Comparison of ENCODE assay signal across 15 mouse cellular contexts in genomic region chr1:185207851-185208595, GRCm38 (mm10). TPM values are rescaled to one million over a fixed set of nuclear protein-coding genes. Genes with fewer than 3 reads are reported as not detected.
DNase-seq lines count a peak whose midpoint lies in the region; ATAC-seq and TF ChIP-seq lines count a peak whose summit lies in the region.
"Had no signal": no experiment of that assay in that cellular context is flagged by ENCODE, and none has a peak within 500 bp of the region (broad histone marks: within the 10 kb centered on the region; RNA-seq: fewer than 3 reads in every experiment).

No protein-coding gene starts in this region.

- peaks cover 21% of the 10 kb centered on the region for H3K4me1 ChIP-seq in embryonic facial prominence, embryonic 15.5 days
- H3K4me1 ChIP-seq in embryonic facial prominence, embryonic 10.5 days: peaks cover 24% of the 10 kb centered on the region
- H3K4me1 ChIP-seq in ES-Bruce4 (ENCODE audit: control insufficient read depth, insufficient read depth, low read length): peaks cover 4% of the 10 kb centered on the region
- peaks cover 31% of the 10 kb centered on the region for H3K4me1 ChIP-seq in forebrain, embryonic 10.5 days

- H3K36me3 ChIP-seq in embryonic facial prominence, embryonic 15.5 days: no peaks in the 10 kb centered on the region
- H3K36me3 ChIP-seq in embryonic facial prominence, embryonic 10.5 days (replicated peaks): peaks cover 4% of the 10 kb centered on the region; the same call in 1 of the 2 replicates
- H3K36me3 ChIP-seq in ES-Bruce4 (ENCODE audit: control insufficient read depth, insufficient read depth, low read length, poor library complexity, severe bottlenecking): no peaks in the 10 kb centered on the region
- H3K36me3 ChIP-seq in forebrain, embryonic 10.5 days (replicated peaks): peaks cover 3% of the 10 kb centered on the region; the same call in 1 of the 2 replicates
- H3K36me3 ChIP-seq: midbrain, embryonic 15.5 days had no signal

- no peak for ATAC-seq in embryonic facial prominence, embryonic 15.5 days (ENCODE audit: insufficient number of reproducible peaks, low FRiP score, low TSS enrichment, low read depth)
- ATAC-seq in inflammation-experienced regulatory T-cells, adult 6 months: peak; percentile 47
- ATAC-seq: midbrain, embryonic 15.5 days; Patski had no signal

- no peak for TF ChIP-seq EP300 in ES-Bruce4 (IDR thresholded peaks at IDR 0.05; ENCODE audit: insufficient read depth, low read depth, low read length)

- 0 out of 2 replicates have a peak overlapping the region, but pooled peaks have one; percentile 2 for H3K27ac ChIP-seq in embryonic facial prominence, embryonic 15.5 days (replicated peaks)
- no peak overlapping the region for H3K27ac ChIP-seq in embryonic facial prominence, embryonic 10.5 days (replicated peaks)
- H3K27ac ChIP-seq in ES-Bruce4 (ENCODE audit: insufficient read depth, low read length): peak overlapping the region; percentile 92
- H3K27ac ChIP-seq in forebrain, embryonic 10.5 days: no peak overlapping the region
- H3K27ac ChIP-seq: midbrain, embryonic 15.5 days had no signal

- no peaks in the 10 kb centered on the region for H3K9me3 ChIP-seq in embryonic facial prominence, embryonic 15.5 days (replicated peaks)
- no peaks in the 10 kb centered on the region for H3K9me3 ChIP-seq in embryonic facial prominence, embryonic 10.5 days
- H3K9me3 ChIP-seq in ES-Bruce4 (replicated peaks; ENCODE audit: control insufficient read depth, insufficient read depth, low read length, poor library complexity, severe bottlenecking): no peaks in the 10 kb centered on the region
- no peaks in the 10 kb centered on the region for H3K9me3 ChIP-seq in forebrain, embryonic 10.5 days
- H3K9me3 ChIP-seq: midbrain, embryonic 15.5 days had no signal

- no peak for TF ChIP-seq CTCF in ES-Bruce4 (IDR thresholded peaks at IDR 0.05; ENCODE audit: low read depth, low read length)

- H3K4me2 ChIP-seq in embryonic facial prominence, embryonic 15.5 days (replicated peaks): no peak overlapping the region
- H3K4me2 ChIP-seq: midbrain, embryonic 15.5 days had no signal

- no peak overlapping the region for H3K9ac ChIP-seq in embryonic facial prominence, embryonic 15.5 days
- H3K9ac ChIP-seq in ES-Bruce4 (ENCODE audit: low read depth, poor library complexity, severe bottlenecking): peak overlapping the region; percentile 40; the same call in 1 of the 2 replicates
- H3K9ac ChIP-seq: midbrain, embryonic 15.5 days had no signal

- H3K27me3 ChIP-seq in embryonic facial prominence, embryonic 15.5 days: no peaks in the 10 kb centered on the region
- H3K27me3 ChIP-seq in embryonic facial prominence, embryonic 10.5 days (replicated peaks; ENCODE audit: low read depth, poor library complexity, severe bottlenecking): no peaks in the 10 kb centered on the region
- H3K27me3 ChIP-seq in ES-Bruce4 (ENCODE audit: control insufficient read depth, insufficient read depth, low read length, poor library complexity, severe bottlenecking): no peaks in the 10 kb centered on the region
- no peaks in the 10 kb centered on the region for H3K27me3 ChIP-seq in forebrain, embryonic 10.5 days (ENCODE audit: poor library complexity, severe bottlenecking)
- H3K27me3 ChIP-seq: midbrain, embryonic 15.5 days; Patski had no signal

- no peak for TF ChIP-seq POLR2A in ES-Bruce4 (IDR thresholded peaks at IDR 0.05; ENCODE audit: insufficient read depth, low read length)

- 87% methylated on average over 13 of the region's 13 CpGs for WGBS in embryonic facial prominence, embryonic 15.5 days
- 92% methylated on average over 13 of the region's 13 CpGs for WGBS in embryonic facial prominence, embryonic 10.5 days
- 94% methylated on average over 13 of the region's 13 CpGs for WGBS in forebrain, embryonic 10.5 days

- H3K4me3 ChIP-seq in embryonic facial prominence, embryonic 15.5 days (replicated peaks): no peak overlapping the region
- no peak overlapping the region for H3K4me3 ChIP-seq in embryonic facial prominence, embryonic 10.5 days
- H3K4me3 ChIP-seq in ES-Bruce4 (ENCODE audit: low read depth, low read length): peak overlapping the region; percentile 32; the same call in 1 of the 2 replicates
- H3K4me3 ChIP-seq in forebrain, embryonic 10.5 days: no peak overlapping the region
- H3K4me3 ChIP-seq: midbrain, embryonic 15.5 days had no signal

- DNase-seq in embryonic facial prominence, embryonic 10.5 days (ENCODE audit: low spot score): no peak
- DNase-seq in naive thymus-derived CD4-positive, alpha-beta T cell, adult 2 months (ENCODE audit: low read depth): peak; percentile 28
- no peak for DNase-seq in forebrain, embryonic 10.5 days (ENCODE audit: extremely low spot score, low spot score)
- DNase-seq in layer of hippocampus, postnatal 14 days (ENCODE audit: low spot score in 2 of 2): no peak
- no peak for DNase-seq in right cerebral cortex, postnatal 10 days (ENCODE audit: low spot score in 2 of 2)
- DNase-seq: adrenal gland, postnatal 25 days; cerebellum, adult 2 months; gastrocnemius, postnatal 14 days; kidney, postnatal 14 days; right cerebral cortex, postnatal 25 days had no signal

RNA-seq across cellular contexts. Expression of gene Rab3gap2, which starts 4.1 kb away (rescaled TPM):
- polyA plus RNA-seq in embryonic facial prominence, embryonic 15.5 days (2015; fragmentation: Nextera tagmentation; extraction: Ambion mirVana): 22.0 and 22.9 TPM in 2 replicates
- polyA plus RNA-seq in embryonic facial prominence, embryonic 10.5 days (2016; fragmentation: Nextera tagmentation; extraction: Ambion mirVana): 20.6 and 21.3 TPM in 2 replicates
- 32.8 and 35.0 TPM in 2 replicates for polyA plus RNA-seq in ES-Bruce4 (2011; ENCODE audit: insufficient read depth, insufficient read length, low read depth, missing spikeins)
- polyA plus RNA-seq in inflammation-experienced regulatory T-cells, adult 6 months (2017; shearing (Covaris generic)): 10 to 100 TPM; 12.7 to 16.1 (median 15.8) TPM
- 18.4 and 19.0 TPM in 2 replicates for polyA plus RNA-seq in forebrain, embryonic 10.5 days (2016; fragmentation: Nextera tagmentation; extraction: Ambion mirVana)
- total RNA-seq in layer of hippocampus, postnatal 14 days (2021): 10 to 100 TPM; 58.6 to 61.6 TPM

Comparison
In these comparisons a context has a peak if more than half of its experiments do, and no peak if none do; other contexts are left out.
1. H3K27ac ChIP-seq: peak in embryonic facial prominence, embryonic 15.5 days (single experiment) and ES-Bruce4 (single experiment); none in embryonic facial prominence, embryonic 10.5 days (single experiment) and forebrain, embryonic 10.5 days (single experiment).